Mouse (Mus musculus) myocyte (in vitro differentiated cells): ENCODE data around the gene 4930522H14Rik. TPM values are rescaled to one million over a fixed set of nuclear protein-coding genes. Genes with fewer than 3 reads are reported as not detected.

Experiments
- H3K27me3 ChIP-seq: one replicate; pipeline ENCODE4 v1.6.1; 2011; ENCODE audit not compliant: control insufficient read depth, insufficient read depth, insufficient read length
- H3K36me3 ChIP-seq: one replicate; pipeline ENCODE4 v1.6.1; 2011; ENCODE audit not compliant: control insufficient read depth, insufficient read depth
- H3K4me2 ChIP-seq: one replicate; pipeline ENCODE4 v1.6.1; 2011; ENCODE audit warnings: low read depth, control low read depth
- H3K4me3 ChIP-seq: one replicate; pipeline ENCODE4 v1.5.1; 2011; ENCODE audit warnings: mild to moderate bottlenecking, control low read depth, moderate library complexity
- H3K79me2 ChIP-seq: one replicate; pipeline ENCODE4 v1.6.1; 2011; ENCODE audit not compliant: control insufficient read depth, insufficient read depth
- H3ac ChIP-seq: one replicate; pipeline ENCODE4 v1.6.1; 2011; ENCODE audit not compliant: control insufficient read depth, insufficient read length
- CEBPB ChIP-seq: IDR thresholded peaks from 2 replicates; pipeline ENCODE4 v1.6.1; 2011; ENCODE audit warnings: mild to moderate bottlenecking, moderate library complexity; ENCODE audit not compliant: poor library complexity, insufficient read depth, severe bottlenecking
- E2F4 ChIP-seq: IDR thresholded peaks from one replicate; pipeline ENCODE4 v1.6.1; 2011; ENCODE audit warnings: mild to moderate bottlenecking, control low read depth, moderate library complexity; ENCODE audit not compliant: insufficient read depth
- MAX ChIP-seq: IDR thresholded peaks from one replicate; pipeline ENCODE4 v1.6.1; 2011; ENCODE audit warnings: low read depth, mild to moderate bottlenecking, control low read depth
- MYOD1 ChIP-seq, 3 experiments: IDR thresholded peaks; one replicate each; pipeline ENCODE4 v1.6.1; 2011; ENCODE audit warnings: control low read depth in 2 of 3, low read depth in 2 of 3, mild to moderate bottlenecking in 2 of 3, moderate library complexity in 1 of 3; ENCODE audit not compliant: insufficient read length in 2 of 3, control insufficient read depth in 1 of 3
- MYOG ChIP-seq, 3 experiments: IDR thresholded peaks; one replicate each; pipeline ENCODE4 v1.6.1; 2011; ENCODE audit warnings: control low read depth in 2 of 3, low read depth in 2 of 3, mild to moderate bottlenecking in 2 of 3; ENCODE audit not compliant: insufficient read length in 2 of 3, control insufficient read depth in 1 of 3, insufficient read depth in 1 of 3
- POLR2A ChIP-seq: IDR thresholded peaks from one replicate; pipeline ENCODE4 v1.6.1; 2011; ENCODE audit warnings: low read depth, mild to moderate bottlenecking, control low read depth, moderate library complexity; ENCODE audit not compliant: insufficient read length
- POLR2AphosphoS2 ChIP-seq: IDR thresholded peaks from one replicate; pipeline ENCODE4 v1.6.1; 2011; ENCODE audit warnings: low read depth, control low read depth; ENCODE audit not compliant: insufficient read length
- REST ChIP-seq: IDR thresholded peaks from one replicate; pipeline ENCODE4 v1.6.1; 2011; ENCODE audit warnings: mild to moderate bottlenecking, control low read depth, moderate library complexity; ENCODE audit not compliant: insufficient read depth, insufficient read length
- SRF ChIP-seq: IDR thresholded peaks from one replicate; pipeline ENCODE4 v1.6.1; 2011; ENCODE audit warnings: low read depth; ENCODE audit not compliant: control insufficient read depth, insufficient read length
- TCF12 ChIP-seq: IDR thresholded peaks from one replicate; pipeline ENCODE4 v1.6.1; 2011; ENCODE audit warnings: mild to moderate bottlenecking, control low read depth; ENCODE audit not compliant: poor library complexity, insufficient read depth, severe bottlenecking
- TCF3 ChIP-seq: IDR thresholded peaks from one replicate; pipeline ENCODE4 v1.6.1; 2011; ENCODE audit warnings: low read depth, control low read depth; ENCODE audit not compliant: insufficient read length
- USF1 ChIP-seq: IDR thresholded peaks from one replicate; pipeline ENCODE4 v1.6.1; 2011; ENCODE audit warnings: low read depth, mild to moderate bottlenecking, control low read depth, moderate library complexity
- polyA plus RNA-seq: library from polyadenylated mRNA; unstranded; fragments of >200 nt; fragmentation: generic; extraction: Trizol; gene quantifications from one replicate; pipeline ENCODE4 v1.2.1, GENCODE M21; 2012; ENCODE audit warnings: missing spikeins

4930522H14Rik gene
- polyA plus RNA-seq, 1 experiment: not detected

DNA sequence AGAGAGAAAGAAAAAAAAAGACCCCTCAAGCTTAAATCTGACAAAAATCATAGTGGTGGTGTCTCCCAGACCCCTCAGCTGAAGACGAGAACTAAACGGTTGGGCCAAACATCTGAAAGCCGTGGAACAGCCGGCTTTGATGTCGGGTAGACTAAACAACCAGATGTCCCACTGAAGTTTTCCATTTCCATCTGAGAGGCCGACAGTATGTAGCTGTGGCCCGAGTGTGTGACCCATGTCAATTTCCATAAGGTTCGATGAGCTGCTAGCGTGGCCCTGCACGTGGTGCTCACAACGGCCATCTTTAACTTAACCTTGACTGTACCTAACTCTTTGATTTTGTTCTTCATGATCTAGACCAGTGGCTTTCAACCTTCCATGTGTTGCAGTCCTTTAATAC lies 32.6 kb downstream of the 4930522H14Rik start:
- Histone ChIP-seq H3K4me2 (no peak overlapping the region), H3K4me3 (no peak overlapping the region), H3ac (no peak overlapping the region), H3K36me3 (no peaks in the 10 kb centered on the region), H3K27me3 (no peaks in the 10 kb centered on the region), H3K79me2 (no peaks in the 10 kb centered on the region)
- TF ChIP-seq MYOD1 (IDR thresholded peaks at IDR 0.05; ENCODE audit: control insufficient read depth in 1 of 3, insufficient read length in 2 of 3, low read depth in 2 of 3): no peak
- TF ChIP-seq TCF12: no peak
- no peak for TF ChIP-seq MAX
- TF ChIP-seq REST: no peak
- TF ChIP-seq USF1: no peak
- TF ChIP-seq TCF3: no peak
- TF ChIP-seq E2F4: no peak
- no peak for TF ChIP-seq POLR2AphosphoS2
- no peak for TF ChIP-seq POLR2A
- TF ChIP-seq CEBPB: no peak
- no peak for TF ChIP-seq MYOG (IDR thresholded peaks at IDR 0.05; ENCODE audit: control insufficient read depth in 1 of 3, insufficient read depth in 1 of 3, insufficient read length in 2 of 3, low read depth in 2 of 3)
- TF ChIP-seq SRF: no peak

DNA sequence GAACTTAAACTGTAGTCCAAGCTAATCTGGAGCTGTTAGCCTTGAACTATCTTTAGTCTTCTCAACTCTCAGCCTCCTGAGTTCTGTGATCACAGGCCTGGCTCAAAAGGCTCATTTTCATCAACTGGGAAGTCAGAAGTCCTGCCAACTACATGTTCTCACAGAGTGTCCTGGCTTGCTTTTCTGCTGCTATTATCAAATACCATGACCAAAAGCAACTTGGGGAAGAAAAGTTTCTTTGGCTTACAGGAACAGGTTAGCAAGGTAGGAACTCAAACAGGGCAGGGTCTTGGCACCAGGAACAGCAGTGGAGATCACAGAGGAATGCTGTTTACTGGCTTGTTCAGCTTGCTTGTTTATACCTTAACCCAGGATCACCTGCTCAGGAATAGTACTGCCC lies 37.5 kb downstream of the 4930522H14Rik start:
- Histone ChIP-seq H3K36me3 (no peaks in the 10 kb centered on the region), H3ac (no peak overlapping the region)
- TF ChIP-seq MYOD1 (IDR thresholded peaks at IDR 0.05; ENCODE audit: control insufficient read depth in 1 of 3, insufficient read length in 2 of 3, low read depth in 2 of 3) (no peak), POLR2A (no peak), USF1 (no peak), TCF3 (no peak), E2F4 (no peak), CEBPB (no peak), MAX (no peak), POLR2AphosphoS2 (no peak), MYOG (IDR thresholded peaks at IDR 0.05; ENCODE audit: control insufficient read depth in 1 of 3, insufficient read depth in 1 of 3, insufficient read length in 2 of 3, low read depth in 2 of 3) (no peak), SRF (no peak), REST (no peak), TCF12 (no peak)

GRCm38 (mm10) chr4:109488812-109489211 lies 42.3 kb downstream of the 4930522H14Rik start:
- Histone ChIP-seq H3K79me2 (no peaks in the 10 kb centered on the region), H3ac (no peak overlapping the region), H3K36me3 (no peaks in the 10 kb centered on the region), H3K4me2 (no peak overlapping the region), H3K4me3 (no peak overlapping the region), H3K27me3 (no peaks in the 10 kb centered on the region)
- TF ChIP-seq CEBPB (no peak), MAX (no peak), POLR2A (no peak)

More for the DNA sequence above, 37.5 kb downstream of the 4930522H14Rik start:
- Histone ChIP-seq H3K79me2 (no peaks in the 10 kb centered on the region), H3K27me3 (no peaks in the 10 kb centered on the region), H3K4me3 (no peak overlapping the region), H3K4me2 (no peak overlapping the region)

GRCm38 (mm10) chr4:109484621-109485020 lies 46.5 kb downstream of the 4930522H14Rik start, which contains the start of gene Rnf11:
TSS of gene Rnf11 (minus strand) at chr4:109484728.
- Histone ChIP-seq H3K4me2 (peak within 1 kb of the TSS; percentile 37), H3K36me3 (no peaks in the 10 kb centered on the region), H3K79me2 (no peaks in the 10 kb centered on the region), H3ac (no peak within 1 kb of the TSS), H3K27me3 (no peaks in the 10 kb centered on the region), H3K4me3 (no peak within 1 kb of the TSS)
- TF ChIP-seq CEBPB: peak; percentile 95
- TF ChIP-seq MYOG (IDR thresholded peaks at IDR 0.05; ENCODE audit: control insufficient read depth in 1 of 3, insufficient read depth in 1 of 3, insufficient read length in 2 of 3, low read depth in 2 of 3): peak in 1 of 3 experiments; percentile 4
- TF ChIP-seq MYOD1 (IDR thresholded peaks at IDR 0.05; ENCODE audit: control insufficient read depth in 1 of 3, insufficient read length in 2 of 3, low read depth in 2 of 3): no peak

DNA sequence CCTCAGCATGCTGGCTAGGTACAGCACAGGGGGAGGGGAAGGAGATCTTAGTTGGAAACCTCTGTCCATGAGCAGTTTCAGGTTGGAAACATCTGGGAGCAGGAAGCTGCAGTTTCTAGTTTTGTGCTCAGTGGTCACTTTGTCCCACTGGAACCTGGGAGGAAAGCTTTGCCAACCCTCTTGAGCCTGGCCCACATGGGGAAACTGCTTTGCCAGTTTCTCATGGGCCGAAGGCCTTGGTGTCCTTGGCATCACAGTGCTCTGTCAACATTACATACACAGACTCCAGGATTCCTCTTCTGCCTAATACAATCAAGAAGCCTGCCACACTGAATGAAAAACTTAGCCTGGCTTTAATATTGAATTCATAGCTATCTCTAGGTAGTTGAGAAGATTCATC lies 48.4 kb downstream of the 4930522H14Rik start:
- H3K4me2 ChIP-seq: no peak overlapping the region
- no peak overlapping the region for H3ac ChIP-seq

More for the DNA sequence above, 48.4 kb downstream of the 4930522H14Rik start:
- no peaks in the 10 kb centered on the region for H3K27me3 ChIP-seq
- H3K79me2 ChIP-seq: no peaks in the 10 kb centered on the region
- H3K36me3 ChIP-seq: no peaks in the 10 kb centered on the region
- no peak for TF ChIP-seq MAX
- TF ChIP-seq TCF12: no peak
- no peak for TF ChIP-seq MYOG (IDR thresholded peaks at IDR 0.05; ENCODE audit: control insufficient read depth in 1 of 3, insufficient read depth in 1 of 3, insufficient read length in 2 of 3, low read depth in 2 of 3)
- no peak for TF ChIP-seq TCF3
- no peak for TF ChIP-seq POLR2A
- no peak for TF ChIP-seq MYOD1 (IDR thresholded peaks at IDR 0.05; ENCODE audit: control insufficient read depth in 1 of 3, insufficient read length in 2 of 3, low read depth in 2 of 3)
- no peak for TF ChIP-seq CEBPB
- TF ChIP-seq REST: no peak
- no peak for TF ChIP-seq SRF
- no peak for TF ChIP-seq POLR2AphosphoS2
- no peak for TF ChIP-seq E2F4
- no peak for TF ChIP-seq USF1
- no peak overlapping the region for H3K4me3 ChIP-seq
